Mouse (Mus musculus) small intestine, adult 2 months (tissue): ENCODE results near the gene Rxra.

ENCODE experiments used
- CTCF ChIP-seq: fragments of 200-500 bp; IDR thresholded peaks from 2 replicates; pipeline ENCODE4 v1.5.1; 2012; ENCODE audit warnings: low read depth, mild to moderate bottlenecking, control low read depth, inconsistent platforms, low read length, moderate library complexity, mixed read lengths; ENCODE audit not compliant: insufficient replicate concordance, insufficient read length; ENCODE audit errors: extremely low read depth
- POLR2A ChIP-seq: fragments of 200-500 bp; IDR thresholded peaks from 2 replicates; pipeline ENCODE4 v1.6.1; 2012; ENCODE audit warnings: low read depth, mild to moderate bottlenecking, control low read depth, inconsistent platforms, low read length, moderate library complexity

GRCm38 (mm10) chr2:27779291-27779866 lies 103.1 kb downstream of the Rxra start:
- TF ChIP-seq CTCF: no peak
- no peak for TF ChIP-seq POLR2A
